Mouse (Mus musculus) heart, embryonic 13.5 days (tissue): ENCODE results near the gene Pdcd2l. TPM values are rescaled to one million over a fixed set of nuclear protein-coding genes. Genes with fewer than 3 reads are reported as not detected.

ENCODE experiments used
- ATAC-seq: fragments of 200-750 bp; cut with Nextera tagmentation; 2 replicates; pipeline ENCODE4 v1.8.0; 2017; ENCODE audit warnings: moderate TSS enrichment; ENCODE audit not compliant: insufficient number of reproducible peaks, low FRiP score, low TSS enrichment; ENCODE audit errors: extremely low read depth
- H3K27ac ChIP-seq: fragments of 300-500 bp; sonication (generic); replicated peaks from 2 replicates; pipeline ENCODE4 v1.5.1; 2015; ENCODE audit warnings: moderate library complexity, mild to moderate bottlenecking, inconsistent platforms
- H3K27me3 ChIP-seq: fragments of 300-500 bp; sonication (generic); replicated peaks from 2 replicates; pipeline ENCODE4 v1.6.1; 2015; ENCODE audit warnings: mild to moderate bottlenecking, inconsistent platforms
- H3K36me3 ChIP-seq: fragments of 300-500 bp; sonication (generic); 2 replicates; pipeline ENCODE4 v1.6.1; 2015; ENCODE audit warnings: mild to moderate bottlenecking, inconsistent platforms
- H3K4me1 ChIP-seq: fragments of 300-500 bp; sonication (generic); 2 replicates; pipeline ENCODE4 v1.6.1; 2015; ENCODE audit warnings: inconsistent platforms
- H3K4me2 ChIP-seq: fragments of 300-500 bp; sonication (generic); 2 replicates; pipeline ENCODE4 v1.6.1; 2015; ENCODE audit warnings: inconsistent platforms, mild to moderate bottlenecking, moderate library complexity
- H3K4me3 ChIP-seq: fragments of 300-500 bp; sonication (generic); 2 replicates; pipeline ENCODE4 v1.5.1; 2015; ENCODE audit warnings: moderate library complexity, mild to moderate bottlenecking, inconsistent platforms
- H3K9ac ChIP-seq: fragments of 300-500 bp; sonication (generic); 2 replicates; pipeline ENCODE4 v1.6.1; 2015; ENCODE audit warnings: inconsistent platforms, mild to moderate bottlenecking, moderate library complexity
- H3K9me3 ChIP-seq: fragments of 300-500 bp; sonication (generic); 2 replicates; pipeline ENCODE4 v1.6.1; 2016; ENCODE audit warnings: inconsistent platforms
- WGBS: fragments of 180-500 bp; shearing (Covaris S2); methylation state at CpG from one replicate; pipeline ENCODE4 v1.1.7; 2015; ENCODE audit warnings: mixed read lengths; 5-methylcytosine and 5-hydroxymethylcytosine counted together
- polyA plus RNA-seq: library from polyadenylated mRNA; unstranded; fragments of >200 nt; fragmentation: Nextera tagmentation; extraction: Ambion mirVana; gene quantifications from 2 replicates; pipeline ENCODE4 v1.2.1, GENCODE M21; 2015

The Pdcd2l gene
- polyA plus RNA-seq, 1 experiment from 2014 or later, result 53.3 TPM

DNA sequence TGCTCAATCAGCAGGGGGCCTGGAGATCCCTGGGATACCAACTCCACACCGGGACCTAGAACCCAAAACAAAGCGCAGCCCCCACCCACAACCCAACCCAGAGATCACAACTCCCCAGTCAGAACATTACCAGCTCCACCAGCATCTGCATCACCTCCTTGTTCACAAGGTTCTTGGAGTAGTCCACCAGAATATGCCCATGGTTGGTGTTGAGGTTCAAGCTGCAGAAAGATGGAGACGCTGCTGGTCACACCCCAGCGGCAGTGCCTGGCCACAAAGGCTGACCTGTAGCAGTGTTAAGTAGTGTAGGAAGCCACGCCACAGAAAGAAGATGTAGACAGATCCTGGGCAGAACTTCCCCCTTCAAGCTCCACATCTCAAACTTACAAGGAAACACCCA lies 32.7 kb upstream of the Pdcd2l start:
- ATAC-seq, result no peak
- peak overlapping the region; percentile 92 for H3K4me2 ChIP-seq
- WGBS, result 13% methylated on average over 5 of the region's 5 CpGs
- H3K4me3 ChIP-seq, result peak overlapping the region; percentile 79
- peaks cover 46% of the 10 kb centered on the region for H3K36me3 ChIP-seq
- peaks cover 62% of the 10 kb centered on the region for H3K4me1 ChIP-seq
- H3K27me3 ChIP-seq, result no peaks in the 10 kb centered on the region
- H3K27ac ChIP-seq, result peak overlapping the region; percentile 97
- peak overlapping the region; percentile 94 for H3K9ac ChIP-seq
- H3K9me3 ChIP-seq, result no peaks in the 10 kb centered on the region

DNA sequence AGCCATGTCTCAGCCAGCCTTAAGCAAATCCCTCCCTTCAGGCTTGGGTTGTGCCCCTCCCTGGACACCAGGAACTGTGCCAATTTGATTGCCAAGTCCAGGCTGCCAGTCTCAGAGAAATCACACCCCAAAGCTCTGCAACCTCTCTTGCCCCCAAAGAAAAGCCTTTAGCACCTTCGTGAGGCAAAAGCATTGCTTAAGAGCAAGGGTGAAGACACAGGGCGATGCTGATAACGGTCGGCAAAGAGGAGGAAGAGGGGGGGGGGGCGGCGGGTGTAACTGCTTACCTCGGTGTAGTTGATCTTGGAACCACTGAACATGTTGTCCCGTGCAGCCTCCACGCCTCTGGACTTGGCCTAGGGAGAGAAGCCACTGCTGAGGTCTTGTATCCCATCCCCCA lies 32.2 kb upstream of the Pdcd2l start:
- H3K27ac ChIP-seq, result no peak overlapping the region
- H3K9ac ChIP-seq, result peak overlapping the region; percentile 94
- no peaks in the 10 kb centered on the region for H3K9me3 ChIP-seq
- H3K27me3 ChIP-seq, result no peaks in the 10 kb centered on the region
- peaks cover 51% of the 10 kb centered on the region for H3K36me3 ChIP-seq
- peak overlapping the region; percentile 79 for H3K4me3 ChIP-seq
- WGBS, result 14% methylated on average over 7 of the region's 9 CpGs
- no peak for ATAC-seq
- peak overlapping the region; percentile 92 for H3K4me2 ChIP-seq
- peaks cover 62% of the 10 kb centered on the region for H3K4me1 ChIP-seq

DNA sequence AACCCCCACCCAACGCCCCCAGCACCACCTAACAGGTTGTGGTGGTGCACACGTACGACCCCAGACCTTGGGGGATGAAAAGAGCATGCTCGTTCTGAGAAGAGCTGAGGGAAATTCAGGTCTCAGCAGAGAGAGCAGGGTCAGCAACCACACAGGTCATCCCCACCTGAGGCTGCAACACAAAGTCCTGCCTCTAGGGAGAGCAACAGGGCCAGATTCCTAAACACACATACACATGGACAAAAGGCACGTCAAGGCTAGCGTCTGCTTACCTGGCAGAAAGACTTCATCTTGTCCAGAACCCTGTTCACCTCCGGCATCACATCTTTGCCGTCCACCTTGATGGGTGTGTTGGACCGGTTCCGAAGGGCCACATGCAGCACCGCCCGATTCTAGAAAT lies 30.4 kb upstream of the Pdcd2l start:
- H3K4me3 ChIP-seq, result peak overlapping the region; percentile 79
- H3K9ac ChIP-seq, result peak overlapping the region; percentile 94
- H3K4me1 ChIP-seq, result peaks cover 50% of the 10 kb centered on the region
- H3K36me3 ChIP-seq, result peaks cover 69% of the 10 kb centered on the region
- no peak overlapping the region for H3K27ac ChIP-seq
- H3K27me3 ChIP-seq, result no peaks in the 10 kb centered on the region
- H3K9me3 ChIP-seq, result no peaks in the 10 kb centered on the region
- ATAC-seq, result no peak
- H3K4me2 ChIP-seq, result peak overlapping the region; percentile 92
- 87% methylated on average over 12 of the region's 12 CpGs for WGBS

DNA sequence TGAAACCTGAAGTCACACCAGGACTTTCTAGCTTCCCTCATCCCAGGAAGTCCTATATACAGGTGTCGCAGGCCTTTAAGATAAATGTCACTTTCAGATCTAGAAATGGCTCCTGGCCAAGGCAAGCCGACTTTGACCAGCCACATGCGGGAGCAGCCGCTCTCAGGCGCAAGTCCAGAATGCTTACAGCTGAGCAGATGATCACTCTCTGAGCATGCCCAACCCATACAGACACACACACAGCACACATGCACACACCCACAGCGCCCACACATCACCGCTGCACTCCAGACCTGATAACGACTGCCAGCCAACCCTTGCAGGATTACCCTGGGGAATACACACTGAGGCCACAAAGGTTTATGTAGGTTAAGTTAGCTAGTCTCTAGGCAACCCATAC lies 29.6 kb upstream of the Pdcd2l start:
- ATAC-seq, result no peak
- Histone ChIP-seq H3K4me3 (peak overlapping the region; percentile 79), H3K27me3 (no peaks in the 10 kb centered on the region), H3K27ac (no peak overlapping the region), H3K36me3 (peaks cover 77% of the 10 kb centered on the region), H3K9ac (peak overlapping the region; percentile 94), H3K4me2 (peak overlapping the region; percentile 92), H3K4me1 (peaks cover 50% of the 10 kb centered on the region), H3K9me3 (no peaks in the 10 kb centered on the region)
- 51% methylated on average over 8 of the region's 8 CpGs for WGBS

DNA sequence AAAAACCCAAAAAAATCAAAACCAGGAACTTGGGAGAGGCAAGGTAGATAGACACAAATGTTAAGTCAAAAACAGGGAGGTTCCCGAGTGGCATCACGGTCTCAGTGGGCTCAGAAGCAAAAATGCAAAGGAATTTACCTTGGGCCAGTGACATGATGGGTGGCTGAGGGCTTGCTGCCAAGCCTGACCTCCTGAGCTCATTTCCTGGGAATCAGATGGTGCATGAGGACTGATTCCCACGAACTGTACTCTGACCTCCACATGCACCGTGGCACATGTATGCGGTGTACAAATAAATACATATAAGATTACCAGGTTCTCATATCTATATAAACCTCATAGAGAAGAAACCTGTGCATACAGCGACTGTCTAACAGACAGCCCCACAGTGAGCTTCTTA lies 27.8 kb upstream of the Pdcd2l start:
- Histone ChIP-seq H3K27me3 (no peaks in the 10 kb centered on the region), H3K9me3 (no peaks in the 10 kb centered on the region), H3K4me1 (peaks cover 43% of the 10 kb centered on the region), H3K4me3 (no peak overlapping the region), H3K36me3 (peaks cover 95% of the 10 kb centered on the region), H3K9ac (no peak overlapping the region), H3K27ac (no peak overlapping the region), H3K4me2 (no peak overlapping the region)
- ATAC-seq, result no peak
- WGBS, result 84% methylated on average over 6 of the region's 6 CpGs

DNA sequence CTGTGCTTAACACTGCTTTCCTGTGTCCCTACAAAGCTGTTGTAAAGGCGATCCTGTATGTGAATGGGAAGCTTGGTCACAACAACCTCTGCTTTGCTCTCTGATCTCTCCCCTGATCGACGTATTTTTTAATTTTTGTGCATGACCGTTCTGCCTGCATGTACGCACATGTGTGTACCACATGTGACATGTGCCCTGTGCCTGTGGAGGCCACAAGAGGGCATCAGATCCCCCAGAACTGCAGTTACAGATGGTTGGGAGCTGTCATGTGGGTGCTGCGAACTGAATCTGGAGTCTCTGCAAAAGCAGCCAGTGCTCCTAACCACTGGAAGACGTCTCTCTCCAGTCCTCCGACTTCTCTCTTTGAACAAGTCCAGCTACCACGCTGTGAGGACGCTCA lies 25.9 kb upstream of the Pdcd2l start:
- no peak overlapping the region for H3K4me3 ChIP-seq
- no peaks in the 10 kb centered on the region for H3K27me3 ChIP-seq
- WGBS, result 93% methylated on average over 10 of the region's 10 CpGs
- no peak overlapping the region for H3K9ac ChIP-seq
- no peak overlapping the region for H3K4me2 ChIP-seq
- ATAC-seq, result no peak
- H3K27ac ChIP-seq, result no peak overlapping the region
- no peaks in the 10 kb centered on the region for H3K9me3 ChIP-seq
- peaks cover 100% of the 10 kb centered on the region for H3K36me3 ChIP-seq
- H3K4me1 ChIP-seq, result peaks cover 23% of the 10 kb centered on the region

DNA sequence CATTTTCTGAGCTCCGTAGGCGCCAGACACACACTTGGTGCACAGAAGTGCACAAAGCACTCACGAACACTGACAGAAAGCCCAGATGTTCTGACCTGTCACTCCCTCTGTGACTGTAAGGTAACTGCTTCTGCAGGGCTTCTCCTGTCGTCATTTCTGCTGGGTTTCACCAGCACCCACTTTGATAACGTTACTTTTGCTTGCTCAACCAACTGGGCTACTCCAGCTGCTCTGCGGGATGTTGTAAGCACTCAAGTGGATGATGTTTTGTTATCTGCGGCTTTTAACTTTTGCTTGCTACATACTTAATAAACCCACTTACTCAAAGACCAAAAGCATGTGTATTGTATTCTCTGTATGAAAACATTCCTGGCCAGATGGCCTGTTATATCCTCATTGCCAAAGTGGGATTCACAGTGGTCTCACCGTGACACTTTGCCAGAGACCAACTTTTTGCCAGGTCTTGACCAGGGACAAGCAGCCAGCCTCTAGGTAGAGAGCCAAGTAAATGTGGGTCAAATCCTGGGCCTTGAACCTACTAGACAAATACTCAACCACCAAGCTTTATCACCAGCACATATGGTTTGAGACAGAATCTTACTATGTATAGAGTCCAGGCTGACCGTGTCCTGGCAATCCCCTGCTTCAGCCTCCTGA lies 25.3 kb upstream of the Pdcd2l start:
- Histone ChIP-seq H3K4me2 (no peak overlapping the region), H3K36me3 (peaks cover 100% of the 10 kb centered on the region), H3K4me3 (no peak overlapping the region), H3K9me3 (no peaks in the 10 kb centered on the region), H3K27ac (no peak overlapping the region), H3K4me1 (peaks cover 17% of the 10 kb centered on the region), H3K9ac (no peak overlapping the region), H3K27me3 (no peaks in the 10 kb centered on the region)
- 77% methylated on average over 9 of the region's 9 CpGs for WGBS
- ATAC-seq, result no peak

DNA sequence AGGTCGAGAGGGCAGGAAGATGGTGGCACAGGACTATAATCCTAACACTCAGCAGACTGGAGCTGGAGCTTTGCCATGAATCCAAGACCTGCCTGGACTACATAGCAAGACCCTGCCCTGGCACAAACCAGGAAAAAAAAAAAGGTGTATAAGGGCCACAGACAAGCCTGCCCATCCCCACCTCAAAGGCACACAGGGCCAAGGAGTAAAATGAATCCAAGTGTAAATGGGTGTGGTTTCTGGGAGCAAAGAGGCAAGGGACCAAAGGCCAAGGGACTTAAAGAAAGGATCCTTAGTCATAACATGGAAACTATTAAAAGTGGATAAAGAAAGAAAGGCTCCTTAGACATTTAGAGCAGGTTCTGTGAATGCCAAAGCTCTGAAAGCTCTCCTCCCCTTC lies 22.0 kb upstream of the Pdcd2l start:
- H3K9ac ChIP-seq, result no peak overlapping the region
- H3K4me1 ChIP-seq, result no peaks in the 10 kb centered on the region
- WGBS, result 71% methylated on average over 1 of the region's 1 CpGs
- no peak for ATAC-seq
- H3K27me3 ChIP-seq, result no peaks in the 10 kb centered on the region
- H3K4me3 ChIP-seq, result no peak overlapping the region
- H3K36me3 ChIP-seq, result peaks cover 100% of the 10 kb centered on the region
- no peak overlapping the region for H3K4me2 ChIP-seq
- no peak overlapping the region for H3K27ac ChIP-seq
- no peaks in the 10 kb centered on the region for H3K9me3 ChIP-seq

DNA sequence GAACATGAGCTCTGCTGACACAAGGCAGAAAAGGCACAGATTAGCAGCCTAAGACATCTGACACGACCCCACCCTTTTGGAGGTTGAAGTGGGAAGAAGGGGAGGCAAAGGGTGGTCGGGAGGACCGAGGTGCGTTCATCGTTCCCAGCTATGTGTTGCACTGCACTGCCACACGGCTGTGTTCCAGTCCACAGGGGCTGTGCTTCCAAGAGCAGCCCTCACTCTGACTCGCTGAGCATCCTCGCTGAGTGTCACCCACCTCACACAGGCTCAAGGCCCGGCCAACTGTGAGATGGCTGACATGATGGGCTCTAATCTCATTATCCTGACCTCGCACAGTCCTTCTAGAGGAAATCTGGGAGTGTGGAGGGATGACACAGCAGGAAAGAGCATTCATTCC lies 20.0 kb upstream of the Pdcd2l start:
- WGBS, result 83% methylated on average over 10 of the region's 10 CpGs

DNA sequence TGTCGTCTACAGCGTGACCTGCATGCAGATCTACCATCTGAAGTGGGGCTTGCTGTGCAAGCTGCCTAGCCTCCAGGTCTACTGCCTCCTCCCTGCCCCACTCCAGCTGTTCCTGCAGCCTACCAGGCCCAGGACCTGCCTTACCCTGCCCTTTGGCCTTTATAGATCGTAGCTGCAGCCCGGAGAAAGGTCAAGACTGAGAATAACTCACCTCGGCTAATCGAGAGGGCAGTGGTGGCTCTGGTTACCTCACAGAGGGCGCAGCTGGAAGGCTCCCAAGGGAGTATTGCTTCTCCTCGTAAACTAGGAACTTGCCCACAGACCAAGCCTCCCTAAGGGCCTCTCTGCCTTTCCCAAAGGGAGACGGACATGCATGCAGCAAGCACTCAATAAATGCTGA lies 19.0 kb upstream of the Pdcd2l start:
- Histone ChIP-seq H3K9ac (no peak overlapping the region), H3K4me2 (no peak overlapping the region), H3K36me3 (peaks cover 100% of the 10 kb centered on the region), H3K4me1 (0 out of 2 replicates have a peak, but pooled peaks cover 3% of the 10 kb centered on the region), H3K27ac (no peak overlapping the region), H3K9me3 (no peaks in the 10 kb centered on the region), H3K4me3 (no peak overlapping the region), H3K27me3 (no peaks in the 10 kb centered on the region)
- WGBS, result 89% methylated on average over 9 of the region's 9 CpGs
- ATAC-seq, result no peak

More for the DNA sequence above, 20.0 kb upstream of the Pdcd2l start:
- Histone ChIP-seq H3K9ac (no peak overlapping the region), H3K27me3 (no peaks in the 10 kb centered on the region), H3K9me3 (no peaks in the 10 kb centered on the region), H3K4me2 (no peak overlapping the region), H3K36me3 (peaks cover 100% of the 10 kb centered on the region), H3K4me3 (no peak overlapping the region), H3K4me1 (no peaks in the 10 kb centered on the region), H3K27ac (no peak overlapping the region)
- no peak for ATAC-seq

DNA sequence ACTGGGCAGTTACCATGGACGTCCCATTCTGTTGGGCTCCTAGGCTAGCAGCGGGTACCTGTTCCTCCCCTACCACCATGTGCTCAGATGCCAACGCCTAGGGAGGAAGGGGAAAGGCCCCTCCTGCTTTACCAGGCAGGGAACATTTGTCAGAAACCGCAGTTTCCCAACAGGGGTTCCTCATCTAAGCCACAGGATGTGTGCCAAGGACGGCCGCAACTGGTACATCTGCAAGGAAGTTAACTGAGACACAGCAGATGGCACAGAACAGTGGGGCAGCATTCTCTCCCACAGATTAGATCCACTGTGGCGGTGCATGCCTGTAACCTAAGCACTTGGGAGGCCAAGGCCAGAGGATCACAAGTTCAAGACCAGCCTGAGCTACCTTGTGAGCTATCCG lies 18.2 kb upstream of the Pdcd2l start:
- Histone ChIP-seq H3K36me3 (peaks cover 100% of the 10 kb centered on the region), H3K27ac (no peak overlapping the region), H3K9me3 (no peaks in the 10 kb centered on the region), H3K4me1 (0 out of 2 replicates have a peak, but pooled peaks cover 4% of the 10 kb centered on the region), H3K4me3 (no peak overlapping the region), H3K9ac (no peak overlapping the region), H3K4me2 (no peak overlapping the region), H3K27me3 (no peaks in the 10 kb centered on the region)
- ATAC-seq, result no peak
- WGBS, result 88% methylated on average over 8 of the region's 8 CpGs

DNA sequence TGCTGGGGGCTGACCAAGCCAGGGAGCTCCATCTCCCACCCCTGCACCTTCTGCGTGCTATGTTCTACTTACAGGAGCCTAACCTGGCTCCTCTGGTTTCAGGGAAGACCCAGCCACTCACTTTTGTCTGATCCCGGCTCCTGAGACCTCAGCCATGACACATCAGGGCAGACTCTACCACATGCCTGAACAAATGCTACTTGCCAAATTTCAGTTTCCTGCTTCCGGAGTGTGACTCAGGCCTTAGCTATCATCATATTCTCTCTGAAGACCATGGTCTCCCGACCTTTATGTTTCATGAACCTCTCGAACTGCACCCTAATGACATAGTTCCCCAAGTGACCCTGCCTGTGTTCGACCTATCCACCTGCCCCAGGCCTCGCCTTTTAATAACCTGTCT lies 16.8 kb upstream of the Pdcd2l start:
- 86% methylated on average over 7 of the region's 7 CpGs for WGBS

More for the DNA sequence above, 16.8 kb upstream of the Pdcd2l start:
- Histone ChIP-seq H3K4me1 (0 out of 2 replicates have a peak, but pooled peaks cover 4% of the 10 kb centered on the region), H3K9me3 (no peaks in the 10 kb centered on the region), H3K36me3 (peaks cover 100% of the 10 kb centered on the region), H3K9ac (no peak overlapping the region), H3K27ac (no peak overlapping the region), H3K4me3 (no peak overlapping the region), H3K4me2 (no peak overlapping the region), H3K27me3 (no peaks in the 10 kb centered on the region)
- ATAC-seq, result no peak
